Comparison of ENCODE assay signal across 11 mouse cellular contexts in the genomic region with DNA sequence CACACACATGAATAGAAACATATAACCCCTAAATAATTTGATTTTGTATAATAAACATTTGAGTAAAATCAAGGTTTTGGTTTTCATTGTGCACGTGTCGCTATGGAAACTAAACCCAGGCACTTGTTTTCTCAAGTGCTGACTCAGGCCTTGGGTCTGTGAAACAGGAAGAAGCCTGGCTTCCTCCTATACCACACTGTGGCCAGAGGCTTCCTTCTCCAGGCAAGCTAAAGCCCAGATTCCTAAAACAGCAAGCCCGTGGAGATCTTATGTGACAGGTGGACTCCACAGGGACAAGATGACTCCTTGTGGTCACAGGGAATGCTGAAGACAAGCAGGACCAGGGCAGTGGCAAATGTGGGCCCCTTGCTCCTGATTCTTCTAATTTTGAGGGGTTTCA. TPM values are rescaled to one million over a fixed set of nuclear protein-coding genes. Genes with fewer than 3 reads are reported as not detected.
DNase-seq lines count a peak whose midpoint lies in the region; ATAC-seq and TF ChIP-seq lines count a peak whose summit lies in the region.
"Had no signal": no experiment of that assay in that cellular context is flagged by ENCODE, and none has a peak within 500 bp of the region (broad histone marks: within the 10 kb centered on the region; RNA-seq: fewer than 3 reads in every experiment).

No protein-coding gene starts in this region.

- ATAC-seq in G1E (ENCODE audit: extremely low read depth, insufficient number of reproducible peaks, low FRiP score, poor library complexity, severe bottlenecking): no peak
- ATAC-seq in liver, embryonic 14.5 days (ENCODE audit: insufficient read depth): no peak
- ATAC-seq in neutrophil, adult 5-6 weeks (ENCODE audit: extremely low read depth, insufficient number of reproducible peaks, low FRiP score, poor library complexity, severe bottlenecking): peak; percentile 58
- no peak for ATAC-seq in hindbrain, postnatal 0 days

- DNase-seq in heart, embryonic 10.5 days (ENCODE audit: low spot score): no peak
- DNase-seq in heart, postnatal 25 days (ENCODE audit: low spot score): no peak
- DNase-seq in G1E (ENCODE audit: low spot score): peak; percentile 70
- DNase-seq in liver, embryonic 14.5 days (ENCODE audit: low read depth in 3 of 3, low spot score in 3 of 3): peak in 1 of 3 experiments; percentile 30
- no peak for DNase-seq in adrenal gland, postnatal 25 days
- no peak for DNase-seq in hindbrain, postnatal 0 days (ENCODE audit: low spot score)
- DNase-seq in retina, embryonic 14.5 days (ENCODE audit: low spot score): no peak
- DNase-seq: kidney, postnatal 10 days had no signal

- H3K4me2 ChIP-seq in liver, embryonic 14.5 days (ENCODE audit: low read depth): no peak overlapping the region
- H3K4me2 ChIP-seq in hindbrain, postnatal 0 days (ENCODE audit: low read depth, low read length): no peak overlapping the region
- H3K4me2 ChIP-seq: neural tube, embryonic 15.5 days; stomach, embryonic 15.5 days had no signal

- TF ChIP-seq CTCF in G1E (IDR thresholded peaks at IDR 0.05; ENCODE audit: low read depth, low read length): no peak
- no peak for TF ChIP-seq CTCF in liver, embryonic 14.5 days (IDR thresholded peaks at IDR 0.05; ENCODE audit: low read depth)
- TF ChIP-seq CTCF in hindbrain, postnatal 0 days (IDR thresholded peaks at IDR 0.05; ENCODE audit: low read depth): no peak

- no peaks in the 10 kb centered on the region for H3K27me3 ChIP-seq in heart, embryonic 10.5 days (ENCODE audit: insufficient read depth, poor library complexity, severe bottlenecking)
- H3K27me3 ChIP-seq in G1E (ENCODE audit: insufficient read depth, low read length): no peaks in the 10 kb centered on the region
- H3K27me3 ChIP-seq in liver, embryonic 14.5 days (ENCODE audit: control insufficient read depth, insufficient read depth, low read length): no peaks in the 10 kb centered on the region
- H3K27me3 ChIP-seq in hindbrain, postnatal 0 days (ENCODE audit: insufficient read depth, low read length): no peaks in the 10 kb centered on the region
- H3K27me3 ChIP-seq: neural tube, embryonic 15.5 days; stomach, embryonic 15.5 days had no signal

- 0 out of 2 replicates have a peak, but pooled peaks cover 3% of the 10 kb centered on the region for H3K4me1 ChIP-seq in heart, embryonic 10.5 days
- H3K4me1 ChIP-seq in G1E (ENCODE audit: insufficient read depth, low read depth, low read length): peaks cover 79% of the 10 kb centered on the region
- H3K4me1 ChIP-seq in liver, embryonic 14.5 days (replicated peaks; ENCODE audit: control insufficient read depth in 2 of 2, insufficient read depth in 2 of 2, low read length in 1 of 2): peaks cover 27 to 35% of the 10 kb centered on the region in 2 experiments
- H3K4me1 ChIP-seq in hindbrain, postnatal 0 days (ENCODE audit: insufficient read depth, low read length): no peaks in the 10 kb centered on the region
- H3K4me1 ChIP-seq: neural tube, embryonic 15.5 days; stomach, embryonic 15.5 days had no signal

- H3K36me3 ChIP-seq in heart, embryonic 10.5 days: peaks cover 87% of the 10 kb centered on the region
- H3K36me3 ChIP-seq in G1E (replicated peaks): peaks cover 85% of the 10 kb centered on the region
- peaks cover 7% of the 10 kb centered on the region for H3K36me3 ChIP-seq in liver, embryonic 14.5 days (replicated peaks; ENCODE audit: control insufficient read depth, insufficient read depth, low read depth)
- peaks cover 50% of the 10 kb centered on the region for H3K36me3 ChIP-seq in hindbrain, postnatal 0 days (ENCODE audit: insufficient read depth, low read length)

- WGBS in heart, embryonic 10.5 days: 72% methylated on average over 3 of the region's 3 CpGs
- 27% methylated on average over 3 of the region's 3 CpGs for WGBS in liver, embryonic 14.5 days (ENCODE audit: insufficient replicate concordance)
- WGBS in hindbrain, postnatal 0 days: 85% methylated on average over 3 of the region's 3 CpGs

- no peaks in the 10 kb centered on the region for H3K9me3 ChIP-seq in heart, embryonic 10.5 days
- H3K9me3 ChIP-seq in G1E (replicated peaks): no peaks in the 10 kb centered on the region
- no peaks in the 10 kb centered on the region for H3K9me3 ChIP-seq in liver, embryonic 14.5 days (ENCODE audit: control insufficient read depth, low read length)
- no peaks in the 10 kb centered on the region for H3K9me3 ChIP-seq in hindbrain, postnatal 0 days (ENCODE audit: low read length)
- H3K9me3 ChIP-seq: neural tube, embryonic 15.5 days; stomach, embryonic 15.5 days had no signal

- H3K9ac ChIP-seq in liver, embryonic 14.5 days (replicated peaks): no peak overlapping the region; the same call in 1 of the 2 replicates
- H3K9ac ChIP-seq in hindbrain, postnatal 0 days (replicated peaks; ENCODE audit: low read length): no peak overlapping the region
- H3K9ac ChIP-seq: neural tube, embryonic 15.5 days; stomach, embryonic 15.5 days had no signal

- TF ChIP-seq EP300 in liver, embryonic 14.5 days (IDR thresholded peaks at IDR 0.05; ENCODE audit: low read depth): no peak

- H3K27ac ChIP-seq in heart, embryonic 10.5 days: peak overlapping the region; percentile 13; the same call in 1 of the 2 replicates
- peak overlapping the region; percentile 88 for H3K27ac ChIP-seq in liver, embryonic 14.5 days
- no peak overlapping the region for H3K27ac ChIP-seq in hindbrain, postnatal 0 days
- H3K27ac ChIP-seq: neural tube, embryonic 15.5 days; stomach, embryonic 15.5 days had no signal

- H3K4me3 ChIP-seq in heart, embryonic 10.5 days: no peak overlapping the region
- H3K4me3 ChIP-seq in G1E (ENCODE audit: low read depth, low read length): no peak overlapping the region; the same call in 1 of the 2 replicates
- no peak overlapping the region for H3K4me3 ChIP-seq in liver, embryonic 14.5 days (ENCODE audit: insufficient read depth in 1 of 2, low read depth in 2 of 2, low read length in 2 of 2)
- H3K4me3 ChIP-seq in hindbrain, postnatal 0 days (ENCODE audit: low read length): no peak overlapping the region
- H3K4me3 ChIP-seq: neural tube, embryonic 15.5 days; stomach, embryonic 15.5 days had no signal

- intact Hi-C loops in heart, postnatal 25 days (cut with DNase I): no loop called here

RNA-seq across cellular contexts. Expression of gene Bid, which starts 38.6 kb away (rescaled TPM):
- 12.7 and 16.5 TPM in 2 replicates for polyA plus RNA-seq in heart, embryonic 10.5 days (2016; fragmentation: Nextera tagmentation; extraction: Ambion mirVana)
- 1 to 10 TPM in 1 of 2 experiments, under 1 TPM in 1; 0.89 to 1.2 TPM for total RNA-seq in heart, postnatal 25 days (2021)
- total RNA-seq in G1E (2014; fragmentation: Nextera tagmentation): 64.3 and 68.7 TPM in 2 replicates
- total RNA-seq in G1E (2017): 42.8 and 46.0 TPM in 2 replicates
- 27.0 and 34.1 TPM in 2 replicates for polyA plus RNA-seq in G1E (2012)
- 14.5 and 16.2 TPM in 2 replicates for polyA plus RNA-seq in liver, embryonic 14.5 days (2012; rRNA removed)
- 25.6 and 26.1 TPM in 2 replicates for polyA plus RNA-seq in liver, embryonic 14.5 days (2014; fragmentation: Nextera tagmentation; extraction: Ambion mirVana)
- 48.6 and 57.5 TPM in 2 replicates for total RNA-seq in neutrophil, adult 5-6 weeks (2017)
- 6.5 and 8.4 TPM in 2 replicates for total RNA-seq in adrenal gland, postnatal 25 days (2021)
- 34.3 and 43.6 TPM in 2 replicates for total RNA-seq in hindbrain, postnatal 0 days (2014; rRNA removed)
- 41.5 and 44.3 TPM in 2 replicates for polyA plus RNA-seq in hindbrain, postnatal 0 days (2015; fragmentation: Nextera tagmentation; extraction: Ambion mirVana)
